In the genomic region with DNA sequence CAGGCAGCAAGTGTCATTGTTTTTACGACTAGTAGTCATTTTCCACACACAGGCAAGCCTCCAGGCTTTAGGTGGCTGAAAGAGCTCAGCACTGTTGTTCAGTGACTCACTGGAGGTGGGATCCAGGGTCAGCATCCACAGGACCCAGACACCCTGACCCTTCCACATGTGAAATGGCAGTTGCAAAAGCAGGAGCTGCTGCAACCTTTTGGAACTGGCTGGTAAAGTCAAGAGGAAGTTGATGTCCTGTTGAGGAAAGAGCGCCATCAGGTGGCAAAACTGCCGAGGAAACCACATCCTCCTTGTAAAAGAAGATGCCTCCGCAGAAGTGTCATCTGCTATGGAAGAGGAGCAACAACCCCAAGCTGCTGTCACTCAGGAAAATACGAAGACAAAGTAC, we compare ENCODE assay signal across 11 mouse cellular contexts. TPM values are rescaled to one million over a fixed set of nuclear protein-coding genes. Genes with fewer than 3 reads are reported as not detected.
DNase-seq lines count a peak whose midpoint lies in the region; ATAC-seq and TF ChIP-seq lines count a peak whose summit lies in the region.
"Had no signal": no experiment of that assay in that cellular context is flagged by ENCODE, and none has a peak within 500 bp of the region (broad histone marks: within the 10 kb centered on the region; RNA-seq: fewer than 3 reads in every experiment).

No protein-coding gene starts in this region.

- no peak for ATAC-seq in kidney, embryonic 16.5 days (ENCODE audit: low FRiP score, low TSS enrichment)
- ATAC-seq: forebrain, embryonic 15.5 days had no signal

- H3K4me3 ChIP-seq in kidney, embryonic 16.5 days (ENCODE audit: low read length), result no peak overlapping the region
- no peak overlapping the region for H3K4me3 ChIP-seq in CH12.LX (replicated peaks in 1 of 3; ENCODE audit: low read depth in 2 of 3, low read length in 2 of 3, poor library complexity in 1 of 3)
- H3K4me3 ChIP-seq in bone marrow, adult 2 months (replicated peaks; ENCODE audit: control insufficient read depth, low read depth, low read length), result no peak overlapping the region
- no peak overlapping the region for H3K4me3 ChIP-seq in small intestine, adult 2 months (ENCODE audit: low read depth, low read length)
- H3K4me3 ChIP-seq: forebrain, embryonic 15.5 days had no signal

- no peak overlapping the region for H3K27ac ChIP-seq in kidney, embryonic 16.5 days (ENCODE audit: low read length)
- no peak overlapping the region for H3K27ac ChIP-seq in CH12.LX (ENCODE audit: insufficient read depth, low read depth)
- H3K27ac ChIP-seq in bone marrow, adult 2 months (ENCODE audit: control insufficient read depth, insufficient read depth, low read depth, low read length, poor library complexity), result no peak overlapping the region
- no peak overlapping the region for H3K27ac ChIP-seq in small intestine, adult 2 months (ENCODE audit: insufficient read depth, low read depth, low read length)
- H3K27ac ChIP-seq: forebrain, embryonic 15.5 days had no signal

- no peak overlapping the region for H3K4me2 ChIP-seq in kidney, embryonic 16.5 days (replicated peaks; ENCODE audit: low read depth, low read length)
- no peak overlapping the region for H3K4me2 ChIP-seq in CH12.LX (ENCODE audit: insufficient read depth, low read depth, poor library complexity, severe bottlenecking)
- H3K4me2 ChIP-seq: forebrain, embryonic 15.5 days had no signal

- peaks cover 5% of the 10 kb centered on the region; the same call in 1 of the 2 replicates for H3K9me3 ChIP-seq in kidney, embryonic 16.5 days (ENCODE audit: low read length)
- peaks cover 11% of the 10 kb centered on the region for H3K9me3 ChIP-seq in CH12.LX (replicated peaks; ENCODE audit: low read length)
- H3K9me3 ChIP-seq: forebrain, embryonic 15.5 days had no signal

- DNase-seq in kidney, postnatal 4 days, result peak; percentile 42 to 51
- peak; percentile 34 for DNase-seq in CH12.LX (ENCODE audit: extremely low read depth)
- DNase-seq in right cerebral cortex, adult 2 months (ENCODE audit: low spot score in 2 of 2), result no peak
- DNase-seq in neural tube, embryonic 10.5 days (ENCODE audit: extremely low spot score, low spot score), result no peak
- DNase-seq in urinary bladder, postnatal 10 days (ENCODE audit: low spot score), result no peak
- DNase-seq: right cerebral cortex, postnatal 25 days had no signal

- dilution Hi-C loops in CH12.LX (cut with MboI; ENCODE audit: extremely low pct_ligation_motif_present, extremely low pct_unique_long_range_greater_than_20kb, low sequenced_read_pairs), result no loop called here

- peak in 1 of 2 experiments; percentile 67; a peak in 2 of 4 replicates for TF ChIP-seq CTCF in CH12.LX (conservative IDR thresholded peaks at IDR 0.05 in 1 of 2, IDR thresholded peaks at IDR 0.05 in 1 of 2; ENCODE audit: low read depth in 2 of 2, low read length in 2 of 2)
- peak; percentile 45 for TF ChIP-seq CTCF in bone marrow, adult 2 months (IDR thresholded peaks at IDR 0.05; ENCODE audit: control insufficient read depth, insufficient read depth, low read length)
- TF ChIP-seq CTCF in small intestine, adult 2 months (IDR thresholded peaks at IDR 0.05; ENCODE audit: extremely low read depth, insufficient read length, insufficient replicate concordance, low read depth, low read length), result peak; percentile 29; the same call in 1 of the 2 replicates

- in situ Hi-C loops in CH12.LX (cut with MboI; ENCODE audit: low pct_ligation_motif_present, low pct_unique_long_range_greater_than_20kb, low sequenced_read_pairs), result no loop called here

- no peak for TF ChIP-seq POLR2A in CH12.LX (IDR thresholded peaks at IDR 0.05; ENCODE audit: low read depth, low read length)
- no peak for TF ChIP-seq POLR2A in bone marrow, adult 2 months (IDR thresholded peaks at IDR 0.05; ENCODE audit: borderline replicate concordance, control insufficient read depth, low read depth, low read length)
- no peak for TF ChIP-seq POLR2A in small intestine, adult 2 months (IDR thresholded peaks at IDR 0.05; ENCODE audit: low read depth, low read length)

- no peaks in the 10 kb centered on the region for H3K36me3 ChIP-seq in kidney, embryonic 16.5 days (ENCODE audit: insufficient read depth, low read length)
- H3K36me3 ChIP-seq in CH12.LX (replicated peaks in 1 of 2; ENCODE audit: control insufficient read depth in 1 of 2, insufficient read depth in 1 of 2, low read length in 1 of 2), result no peaks in the 10 kb centered on the region
- H3K36me3 ChIP-seq in small intestine, adult 2 months (ENCODE audit: control insufficient read depth, insufficient read depth, low read length), result no peaks in the 10 kb centered on the region
- H3K36me3 ChIP-seq: forebrain, embryonic 15.5 days had no signal

- H3K27me3 ChIP-seq in kidney, embryonic 16.5 days (ENCODE audit: insufficient read depth, low read length), result no peaks in the 10 kb centered on the region
- H3K27me3 ChIP-seq in CH12.LX (replicated peaks), result peaks cover 19% of the 10 kb centered on the region
- H3K27me3 ChIP-seq in small intestine, adult 2 months (ENCODE audit: control insufficient read depth, insufficient read depth, low read length), result no peaks in the 10 kb centered on the region

- no peak overlapping the region for H3K9ac ChIP-seq in kidney, embryonic 16.5 days (replicated peaks; ENCODE audit: low read length)
- no peak overlapping the region for H3K9ac ChIP-seq in CH12.LX (ENCODE audit: insufficient read depth, low read depth)
- H3K9ac ChIP-seq: forebrain, embryonic 15.5 days had no signal

- H3K79me2 ChIP-seq in CH12.LX (replicated peaks; ENCODE audit: control insufficient read depth, extremely low read depth, insufficient read depth, poor library complexity, severe bottlenecking), result no peaks in the 10 kb centered on the region

- WGBS in kidney, embryonic 16.5 days, result 75% methylated on average over 5 of the region's 5 CpGs
- WGBS in bone marrow, adult 2 months, result 34% methylated on average over 5 of the region's 5 CpGs
- 54% methylated on average over 5 of the region's 5 CpGs for WGBS in small intestine, adult 2 months

- TF ChIP-seq RAD21 in CH12.LX (IDR thresholded peaks at IDR 0.05; ENCODE audit: low read depth, low read length), result peak; percentile 44

- no peak for TF ChIP-seq EP300 in CH12.LX (IDR thresholded peaks at IDR 0.05; ENCODE audit: low read length)

- no peaks in the 10 kb centered on the region for H3K4me1 ChIP-seq in kidney, embryonic 16.5 days (ENCODE audit: insufficient read depth, low read length)
- H3K4me1 ChIP-seq in CH12.LX (ENCODE audit: control insufficient read depth in 1 of 2, insufficient read depth in 2 of 2), result no peaks in the 10 kb centered on the region
- no peaks in the 10 kb centered on the region; the same call in 1 of the 2 replicates for H3K4me1 ChIP-seq in bone marrow, adult 2 months (ENCODE audit: control insufficient read depth, insufficient read depth, low read length)
- no peaks in the 10 kb centered on the region for H3K4me1 ChIP-seq in small intestine, adult 2 months (ENCODE audit: control insufficient read depth, insufficient read depth, insufficient read length, low read length)
- H3K4me1 ChIP-seq: forebrain, embryonic 15.5 days had no signal

TF ChIP-seq in CH12.LX, 34 proteins besides CTCF, POLR2A, EP300 and RAD21:
- peak; percentile 39 for TF ChIP-seq SMC3 (IDR thresholded peaks at IDR 0.05; ENCODE audit: low read depth, low read length)
- TF ChIP-seq MAZ (IDR thresholded peaks at IDR 0.05; ENCODE audit: low read depth, low read length), result no peak

RNA-seq across cellular contexts. Expression of a gene that starts 18.7 kb away (rescaled TPM):
- 0.09 TPM in 1 of 2 replicates, not detected in the other for polyA plus RNA-seq in kidney, embryonic 16.5 days (2015; fragmentation: Nextera tagmentation; extraction: Ambion mirVana)
- total RNA-seq in CH12.LX (2012; rRNA removed), result not detected in 2 replicates
- not detected in 2 replicates for total RNA-seq in CH12.LX (2014; rRNA removed)
- polyA plus RNA-seq in CH12.LX (2012; ENCODE audit: insufficient read length, low read depth), result not detected in 2 replicates
- polyA plus RNA-seq in bone marrow, adult 2 months (2011; ENCODE audit: insufficient read depth, insufficient read length, low replicate concordance, missing spikeins), result not detected in 2 replicates
- 0.71 and 1.6 TPM in 2 replicates for polyA plus RNA-seq in small intestine, adult 2 months (2012; rRNA removed)
- polyA plus RNA-seq: intestine, embryonic 14.5 days had no signal

RNA-seq across cellular contexts. Expression of a gene that starts 31.8 kb away (rescaled TPM):
- polyA plus RNA-seq in kidney, embryonic 16.5 days (2015; fragmentation: Nextera tagmentation; extraction: Ambion mirVana), result 51.4 and 54.5 TPM in 2 replicates
- 38.5 and 39.4 TPM in 2 replicates for total RNA-seq in CH12.LX (2012; rRNA removed)
- total RNA-seq in CH12.LX (2014; rRNA removed), result 74.4 and 96.9 TPM in 2 replicates
- polyA plus RNA-seq in CH12.LX (2012; ENCODE audit: insufficient read length, low read depth), result 69.7 and 77.1 TPM in 2 replicates
- 44.3 and 72.0 TPM in 2 replicates for polyA plus RNA-seq in bone marrow, adult 2 months (2011; ENCODE audit: insufficient read depth, insufficient read length, low replicate concordance, missing spikeins)
- polyA plus RNA-seq in small intestine, adult 2 months (2012; rRNA removed), result 2.9 and 7.3 TPM in 2 replicates

Comparison
In these comparisons a context has a peak if more than half of its experiments do, and no peak if none do; other contexts are left out.
1. DNase-seq: peak in kidney, postnatal 4 days (2 of 2) and CH12.LX (single experiment); none in right cerebral cortex, adult 2 months (0 of 2), neural tube, embryonic 10.5 days (single experiment) and urinary bladder, postnatal 10 days (single experiment).